Mouse (Mus musculus) cerebellum, adult 2 months (tissue): ENCODE measurements at regions not wholly inside any gene's neighbourhood (a gene's known extent, or its start where the extent isn't known, plus 50 kb on each side); places are given as distances from the start of the nearest gene placed in this dataset.
"Not testable (repeated sequence)": the region's sequence is repeated elsewhere in the genome, so short reads cannot be mapped to it uniquely, and the experiment has no call there.

Experiments used
- CTCF ChIP-seq: fragments of 200-500 bp; IDR thresholded peaks from 2 replicates; pipeline ENCODE4 v1.5.1; 2011; ENCODE audit warnings: low read depth, mild to moderate bottlenecking, control low read depth, low read length, moderate library complexity, borderline replicate concordance; ENCODE audit not compliant: insufficient read depth
- POLR2A ChIP-seq: fragments of 200-500 bp; IDR thresholded peaks from 2 replicates; pipeline ENCODE4 v1.6.1; 2011; ENCODE audit warnings: low read length, control low read depth, borderline replicate concordance; ENCODE audit not compliant: insufficient read depth

- not testable (repeated sequence) for TF ChIP-seq CTCF, POLR2A
Measured at GRCm38 (mm10) chr6:24288757-24289156, 120.9 kb upstream of the Slc13a1 start.
